Mouse (Mus musculus) brain, embryonic 14.5 days (tissue): ENCODE measurements around the gene Als2.

Experiments
- CTCF ChIP-seq: fragments of 200-500 bp; IDR thresholded peaks from 2 replicates; pipeline ENCODE4 v1.5.1; 2012; ENCODE audit warnings: inconsistent platforms, mild to moderate bottlenecking, moderate library complexity, borderline replicate concordance; ENCODE audit not compliant: insufficient read depth, insufficient read length; ENCODE audit errors: extremely low read depth
- POLR2A ChIP-seq: fragments of 200-500 bp; IDR thresholded peaks from 2 replicates; pipeline ENCODE4 v1.6.1; 2012; ENCODE audit warnings: mild to moderate bottlenecking, inconsistent platforms, borderline replicate concordance; ENCODE audit not compliant: poor library complexity, insufficient read depth, insufficient read length, severe bottlenecking; ENCODE audit errors: extremely low read depth

GRCm38 (mm10) chr1:59212951-59213350, 24.1 kb downstream of the Als2 start:
- TF ChIP-seq CTCF (no peak), POLR2A (no peak)
